Mouse (Mus musculus) MEL (cell line): Measurements from ENCODE around the gene Qtrt2. TPM values are rescaled to one million over a fixed set of nuclear protein-coding genes. Genes with fewer than 3 reads are reported as not detected.

Source experiments
- DNase-seq: peaks from one replicate; pipeline ENCODE4 v3.0.0; 2011; ENCODE audit warnings: low read depth, low spot score
- H3K27ac ChIP-seq: 2 replicates; pipeline ENCODE4 v1.5.1; 2012; ENCODE audit warnings: low read depth, mild to moderate bottlenecking, control low read depth, low read length, moderate library complexity; ENCODE audit not compliant: control insufficient read depth
- H3K27me3 ChIP-seq, 2 experiments: fragments of 150-350 bp in 1 of 2; sonication (generic) in 1 of 2; 2 replicates each; pipeline ENCODE4 v1.6.1; 2012; ENCODE audit warnings: low read length in 2 of 2, mild to moderate bottlenecking in 2 of 2, improper control_type of control experiment in 1 of 2, moderate library complexity in 1 of 2; ENCODE audit not compliant: insufficient read depth in 2 of 2, control insufficient read depth in 1 of 2
- H3K36me3 ChIP-seq, 2 experiments: 2 replicates each; pipeline ENCODE4 v1.6.1; 2012 to 2014; ENCODE audit warnings: low read length in 2 of 2, improper control_type of control experiment in 1 of 2, inconsistent platforms in 1 of 2, mild to moderate bottlenecking in 1 of 2; ENCODE audit not compliant: insufficient read depth in 2 of 2, control insufficient read depth in 1 of 2
- H3K4me1 ChIP-seq, 2 experiments: fragments of 150-350 bp in 1 of 2; sonication (generic) in 1 of 2; 2 replicates each; pipeline ENCODE4 v1.6.1; 2012; ENCODE audit warnings: low read length in 2 of 2, improper control_type of control experiment in 1 of 2, mild to moderate bottlenecking in 1 of 2; ENCODE audit not compliant: insufficient read depth in 2 of 2, control insufficient read depth in 1 of 2
- H3K4me3 ChIP-seq, 2 experiments: fragments of 150-350 bp in 1 of 2; sonication (generic) in 1 of 2; 2 replicates each; pipeline ENCODE4 v1.5.1; 2012; ENCODE audit warnings: low read depth in 2 of 2, low read length in 2 of 2, mild to moderate bottlenecking in 2 of 2, moderate library complexity in 2 of 2, control low read depth in 1 of 2, improper control_type of control experiment in 1 of 2; ENCODE audit not compliant: control insufficient read depth in 1 of 2, insufficient read depth in 1 of 2
- H3K79me2 ChIP-seq: 2 replicates; pipeline ENCODE4 v1.6.1; 2012; ENCODE audit warnings: mild to moderate bottlenecking, low read length, moderate library complexity; ENCODE audit not compliant: control insufficient read depth, poor library complexity, insufficient read depth
- H3K9ac ChIP-seq: 2 replicates; pipeline ENCODE4 v1.6.1; 2012; ENCODE audit warnings: low read depth, mild to moderate bottlenecking, control low read depth, low read length, moderate library complexity; ENCODE audit not compliant: control insufficient read depth, poor library complexity, severe bottlenecking
- H3K9me3 ChIP-seq: fragments of 150-350 bp; sonication (generic); replicated peaks from 2 replicates; pipeline ENCODE4 v1.6.1; 2012; ENCODE audit warnings: mild to moderate bottlenecking, low read length, improper control_type of control experiment, moderate library complexity; ENCODE audit not compliant: insufficient read depth
- CHD2 ChIP-seq: IDR thresholded peaks from 2 replicates; pipeline ENCODE4 v1.6.1; 2011; ENCODE audit warnings: low read length, improper control_type of control experiment
- E2F4 ChIP-seq: IDR thresholded peaks from 2 replicates; pipeline ENCODE4 v1.6.1; 2011; ENCODE audit warnings: low read depth, low read length, improper control_type of control experiment, borderline replicate concordance
- ELF1 ChIP-seq: IDR thresholded peaks from 2 replicates; pipeline ENCODE4 v1.6.1; 2014; ENCODE audit warnings: low read depth, mild to moderate bottlenecking, inconsistent platforms, low read length, improper control_type of control experiment, moderate library complexity
- EP300 ChIP-seq, 2 experiments: IDR thresholded peaks; 2 replicates each; pipeline ENCODE4 v1.6.1; 2011; ENCODE audit warnings: improper control_type of control experiment in 2 of 2, low read length in 2 of 2, low read depth in 1 of 2, mild to moderate bottlenecking in 1 of 2
- ETS1 ChIP-seq: IDR thresholded peaks from 2 replicates; pipeline ENCODE4 v1.6.1; 2012; ENCODE audit warnings: low read depth, mild to moderate bottlenecking, inconsistent platforms, low read length, improper control_type of control experiment, moderate library complexity
- HCFC1 ChIP-seq: IDR thresholded peaks from 2 replicates; pipeline ENCODE4 v1.6.1; 2012; ENCODE audit warnings: low read depth, mild to moderate bottlenecking, inconsistent platforms, low read length, improper control_type of control experiment, moderate library complexity
- JUND ChIP-seq: IDR thresholded peaks from 2 replicates; pipeline ENCODE4 v1.6.1; 2011; ENCODE audit warnings: low read depth, mild to moderate bottlenecking, improper control_type of control experiment, low read length
- MAFK ChIP-seq: IDR thresholded peaks from 2 replicates; pipeline ENCODE4 v1.6.1; 2011; ENCODE audit warnings: low read depth, mild to moderate bottlenecking, low read length, improper control_type of control experiment, borderline replicate concordance
- MXI1 ChIP-seq: IDR thresholded peaks from 2 replicates; pipeline ENCODE4 v1.6.1; 2011; ENCODE audit warnings: mild to moderate bottlenecking, low read depth, low read length, improper control_type of control experiment
- MYC ChIP-seq: IDR thresholded peaks from 2 replicates; pipeline ENCODE4 v1.6.1; 2011; ENCODE audit warnings: low read depth, mild to moderate bottlenecking, low read length, improper control_type of control experiment, moderate library complexity
- RAD21 ChIP-seq: IDR thresholded peaks from 2 replicates; pipeline ENCODE4 v1.6.1; 2011; ENCODE audit warnings: mild to moderate bottlenecking, low read depth, low read length, improper control_type of control experiment
- RCOR1 ChIP-seq: IDR thresholded peaks from 2 replicates; pipeline ENCODE4 v1.6.1; 2012; ENCODE audit warnings: low read depth, mild to moderate bottlenecking, inconsistent platforms, low read length, improper control_type of control experiment
- SMC3 ChIP-seq: IDR thresholded peaks from 2 replicates; pipeline ENCODE4 v1.6.1; 2011; ENCODE audit warnings: low read depth, low read length, improper control_type of control experiment
- UBTF ChIP-seq: IDR thresholded peaks from 2 replicates; pipeline ENCODE4 v1.6.1; 2012; ENCODE audit warnings: low read depth, mild to moderate bottlenecking, inconsistent platforms, low read length, improper control_type of control experiment, moderate library complexity, borderline replicate concordance; ENCODE audit not compliant: insufficient read depth
- USF1 ChIP-seq: IDR thresholded peaks from 2 replicates; pipeline ENCODE4 v1.6.1; 2014; ENCODE audit warnings: low read depth, mild to moderate bottlenecking, inconsistent platforms, low read length, improper control_type of control experiment, moderate library complexity
- USF2 ChIP-seq, 2 experiments: IDR thresholded peaks; 2 replicates each; pipeline ENCODE4 v1.6.1; 2011 to 2012; ENCODE audit warnings: improper control_type of control experiment in 2 of 2, low read length in 2 of 2, borderline replicate concordance in 1 of 2, inconsistent platforms in 1 of 2, low read depth in 1 of 2, mild to moderate bottlenecking in 1 of 2; ENCODE audit not compliant: insufficient read depth in 1 of 2
- ZC3H11A ChIP-seq: IDR thresholded peaks from 2 replicates; pipeline ENCODE4 v1.6.1; 2012; ENCODE audit warnings: low read depth, mild to moderate bottlenecking, inconsistent platforms, low read length, improper control_type of control experiment
- polyA plus RNA-seq, 2 experiments: library from polyadenylated mRNA; stranded (reverse) in 1 of 2; unstranded in 1 of 2; fragments of >175 nt in 1 of 2; fragments of >200 nt in 1 of 2; gene quantifications; 2 replicates each; pipeline versions ENCODE4 v1.2.1 to v1.2.4; 2012; ENCODE audit warnings: low replicate concordance in 2 of 2, low read depth in 1 of 2; ENCODE audit not compliant: insufficient read length in 2 of 2, insufficient read depth in 1 of 2, missing spikeins in 1 of 2
- total RNA-seq: library from RNA; depleted of rRNA; stranded (reverse); fragments of 300-350 nt; gene quantifications from 2 replicates; pipeline ENCODE4 v1.2.3, GENCODE M21; 2012

The Qtrt2 gene
- total and polyA plus RNA-seq, 3 experiments: 37.6 to 68.4 (median 47.9) TPM

DNA sequence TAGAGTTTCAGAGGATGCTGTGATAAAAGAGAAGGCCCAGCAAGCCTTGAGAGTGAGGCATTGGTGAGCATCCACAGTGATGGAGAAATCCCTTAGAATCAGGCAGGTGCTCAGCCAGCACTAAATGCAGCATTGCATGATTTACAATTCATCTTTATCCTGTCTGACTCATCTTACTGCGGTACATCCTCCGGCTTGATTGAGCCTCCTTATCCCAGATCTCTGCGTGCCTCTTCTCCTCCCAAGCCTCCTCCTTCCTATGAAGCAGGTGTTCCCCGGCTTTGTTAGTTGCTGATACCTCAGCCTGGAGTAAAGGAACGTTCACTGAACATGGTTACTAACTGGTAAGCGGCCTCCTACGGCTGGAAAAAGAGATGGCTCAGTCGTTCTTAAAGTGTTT, 32.1 kb downstream of the Qtrt2 start:
- no peaks in the 10 kb centered on the region for H3K9me3 ChIP-seq
- H3K4me3 ChIP-seq: no peak overlapping the region
- H3K27ac ChIP-seq: no peak overlapping the region
- no peaks in the 10 kb centered on the region; the same call in 1 of the 2 replicates for H3K79me2 ChIP-seq
- H3K27me3 ChIP-seq: no peaks in the 10 kb centered on the region
- peaks cover 0 to 7% of the 10 kb centered on the region in 2 experiments; a peak in 2 of 4 replicates for H3K36me3 ChIP-seq
- no peaks in the 10 kb centered on the region for H3K4me1 ChIP-seq
- TF ChIP-seq EP300 (IDR thresholded peaks at IDR 0.05; ENCODE audit: low read depth in 1 of 2, low read length in 2 of 2): no peak
- TF ChIP-seq, all 39 proteins: peak for 0
- DNase-seq: no peak
- H3K9ac ChIP-seq: no peak overlapping the region

GRCm38 (mm10) chr16:43890747-43891336, 35.8 kb downstream of the Qtrt2 start:
- peaks cover 19% of the 10 kb centered on the region for H3K79me2 ChIP-seq
- no peak overlapping the region for H3K27ac ChIP-seq
- H3K36me3 ChIP-seq: peaks cover 0 to 17% of the 10 kb centered on the region in 2 experiments; a peak in 2 of 4 replicates
- H3K9me3 ChIP-seq: no peaks in the 10 kb centered on the region
- no peak overlapping the region; a peak in 1 of 4 replicates for H3K4me3 ChIP-seq
- DNase-seq: no peak
- H3K4me1 ChIP-seq: peaks cover 0 to 7% of the 10 kb centered on the region in 2 experiments; a peak in 1 of 4 replicates
- TF ChIP-seq RAD21 (no peak), HCFC1 (no peak), MXI1 (no peak), MAFK (no peak), E2F4 (no peak), JUND (no peak), USF2 (IDR thresholded peaks at IDR 0.05; ENCODE audit: borderline replicate concordance in 1 of 2, insufficient read depth in 1 of 2, low read depth in 1 of 2, low read length in 2 of 2) (no peak), ZC3H11A (no peak), USF1 (no peak), CHD2 (no peak), RCOR1 (no peak), SMC3 (no peak), ETS1 (no peak), ELF1 (no peak), MYC (no peak), UBTF (no peak)
- H3K9ac ChIP-seq: peak overlapping the region; percentile 76
- H3K27me3 ChIP-seq: no peaks in the 10 kb centered on the region
